Mouse (Mus musculus): ENCODE measurements around the gene Fbxo31. TPM values are rescaled to one million over a fixed set of nuclear protein-coding genes. Genes with fewer than 3 reads are reported as not detected.

Fbxo31 gene
- polyA plus RNA-seq, 1 experiment from 2014 or later = 39.6 TPM

DNA sequence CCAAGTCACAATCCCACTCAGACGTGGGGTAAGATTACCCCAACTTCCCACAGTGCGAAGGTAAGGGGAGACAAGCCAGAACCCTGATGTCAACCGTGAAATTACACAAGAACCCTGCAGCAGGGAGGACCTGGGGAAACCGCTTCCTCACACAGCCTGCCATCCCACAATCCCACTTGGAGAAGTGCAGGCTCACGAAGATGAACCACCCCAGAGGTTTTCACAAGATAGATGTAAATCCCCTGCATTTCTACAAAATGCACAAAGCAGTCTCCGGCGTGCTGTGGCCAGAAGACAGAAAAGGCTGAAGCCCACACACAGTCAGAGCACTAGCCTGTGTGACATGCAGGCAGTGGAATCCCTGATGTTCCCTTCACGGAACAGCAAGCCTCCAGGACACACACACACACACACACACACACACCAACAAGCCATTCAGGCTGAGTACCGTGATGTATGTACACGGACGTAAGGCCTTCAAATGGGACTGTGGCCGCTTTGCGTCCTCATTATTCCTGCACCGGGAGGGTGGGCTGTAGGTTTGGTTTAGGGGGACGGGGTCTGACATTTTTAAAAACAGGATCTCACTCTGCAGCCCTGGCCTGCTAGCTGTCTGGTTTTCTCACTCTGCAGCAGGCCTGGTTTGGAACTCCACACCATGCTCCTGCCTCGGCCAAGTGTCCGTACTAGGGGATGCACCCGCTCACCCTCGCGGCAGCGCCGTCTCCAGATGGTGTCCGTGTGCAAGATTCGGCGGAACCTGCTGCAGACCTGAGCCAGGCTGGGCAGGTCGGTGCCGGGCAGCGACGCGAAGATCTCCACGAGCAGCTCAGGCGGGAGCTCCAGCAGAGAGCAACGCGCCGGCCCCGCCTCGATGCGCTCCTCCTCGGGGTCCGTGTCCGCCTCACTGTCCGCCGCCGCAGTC, 593 bp downstream of the Fbxo31 start:
- H3K4me3 ChIP-seq (ENCODE audit: low read depth, low read length) = peak overlapping the region; percentile 88
- 2% methylated on average over 44 of the region's 44 CpGs for WGBS

GRCm38 (mm10) chr8:121575661-121576060, 2.9 kb downstream of the Fbxo31 start:
- no peaks in the 10 kb centered on the region for H3K9me3 ChIP-seq (ENCODE audit: control insufficient read depth, low read length)
- peaks cover 25% of the 10 kb centered on the region for H3K4me1 ChIP-seq (ENCODE audit: control insufficient read depth, insufficient read depth, low read length)
- WGBS = 75% methylated on average over 3 of the region's 3 CpGs
- H3K27me3 ChIP-seq (ENCODE audit: control insufficient read depth, insufficient read depth, low read length) = no peaks in the 10 kb centered on the region
- H3K4me2 ChIP-seq (ENCODE audit: low read depth, low read length) = no peak overlapping the region
- H3K4me3 ChIP-seq (ENCODE audit: low read depth, low read length) = no peak overlapping the region
- no peaks in the 10 kb centered on the region for H3K36me3 ChIP-seq (ENCODE audit: control insufficient read depth, insufficient read depth, low read length)
- no peak overlapping the region for H3K9ac ChIP-seq (replicated peaks; ENCODE audit: low read depth, low read length)
- H3K27ac ChIP-seq (ENCODE audit: low read depth, low read length) = no peak overlapping the region
- ATAC-seq (ENCODE audit: low read depth) = no peak

More for the DNA sequence above, 593 bp downstream of the Fbxo31 start:
- Histone ChIP-seq H3K4me1 (ENCODE audit: control insufficient read depth, insufficient read depth, low read length) (peaks cover 25% of the 10 kb centered on the region), H3K27ac (ENCODE audit: low read depth, low read length) (peak overlapping the region; percentile 72), H3K9ac (replicated peaks; ENCODE audit: low read depth, low read length) (peak overlapping the region; percentile 87), H3K27me3 (ENCODE audit: control insufficient read depth, insufficient read depth, low read length) (no peaks in the 10 kb centered on the region), H3K36me3 (ENCODE audit: control insufficient read depth, insufficient read depth, low read length) (no peaks in the 10 kb centered on the region), H3K4me2 (ENCODE audit: low read depth, low read length) (peak overlapping the region; percentile 91), H3K9me3 (ENCODE audit: control insufficient read depth, low read length) (no peaks in the 10 kb centered on the region)
- peak; percentile 50 for ATAC-seq (ENCODE audit: low read depth)

GRCm38 (mm10) chr8:121573275-121573674, 5.3 kb downstream of the Fbxo31 start:
- no peak overlapping the region for H3K4me3 ChIP-seq (ENCODE audit: low read depth, low read length)
- no peak overlapping the region for H3K27ac ChIP-seq (ENCODE audit: low read depth, low read length)
- no peaks in the 10 kb centered on the region for H3K27me3 ChIP-seq (ENCODE audit: control insufficient read depth, insufficient read depth, low read length)
- H3K36me3 ChIP-seq (ENCODE audit: control insufficient read depth, insufficient read depth, low read length) = no peaks in the 10 kb centered on the region
- H3K4me2 ChIP-seq (ENCODE audit: low read depth, low read length) = no peak overlapping the region
- ATAC-seq (ENCODE audit: low read depth) = peak; percentile 32; the same call in 1 of the 2 replicates
- 55% methylated on average over 3 of the region's 3 CpGs for WGBS
- no peaks in the 10 kb centered on the region for H3K9me3 ChIP-seq (ENCODE audit: control insufficient read depth, low read length)
- H3K9ac ChIP-seq (replicated peaks; ENCODE audit: low read depth, low read length) = no peak overlapping the region
- peaks cover 25% of the 10 kb centered on the region for H3K4me1 ChIP-seq (ENCODE audit: control insufficient read depth, insufficient read depth, low read length)

DNA sequence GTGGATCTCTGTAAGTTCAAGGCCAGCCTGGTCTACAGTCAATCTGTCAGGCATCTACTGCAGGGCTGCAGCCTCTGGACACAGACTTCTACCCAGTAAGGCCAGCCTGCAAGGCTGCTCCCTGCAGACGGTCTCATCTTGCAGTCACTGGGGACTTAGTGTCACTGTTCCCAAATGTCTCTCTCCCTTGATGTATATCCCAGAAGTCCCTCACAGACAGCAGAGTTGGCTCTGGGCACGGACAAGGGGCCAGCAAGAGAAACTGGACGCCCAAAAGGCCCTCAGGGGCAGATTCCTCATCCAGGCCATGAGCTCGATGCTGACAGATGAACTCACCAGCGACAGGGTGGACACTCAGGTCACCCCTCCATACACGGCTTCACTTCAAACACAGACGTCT, 6.5 kb downstream of the Fbxo31 start:
- H3K4me3 ChIP-seq (ENCODE audit: low read depth, low read length) = no peak overlapping the region
- H3K9ac ChIP-seq (replicated peaks; ENCODE audit: low read depth, low read length) = no peak overlapping the region
- no peak overlapping the region for H3K27ac ChIP-seq (ENCODE audit: low read depth, low read length)
- no peak for ATAC-seq (ENCODE audit: low read depth)
- H3K4me1 ChIP-seq (ENCODE audit: control insufficient read depth, insufficient read depth, low read length) = peaks cover 21% of the 10 kb centered on the region
- no peaks in the 10 kb centered on the region for H3K9me3 ChIP-seq (ENCODE audit: control insufficient read depth, low read length)
- WGBS = 80% methylated on average over 7 of the region's 7 CpGs
- no peaks in the 10 kb centered on the region for H3K27me3 ChIP-seq (ENCODE audit: control insufficient read depth, insufficient read depth, low read length)
- no peak overlapping the region for H3K4me2 ChIP-seq (ENCODE audit: low read depth, low read length)
- H3K36me3 ChIP-seq (ENCODE audit: control insufficient read depth, insufficient read depth, low read length) = no peaks in the 10 kb centered on the region

- no peaks in the 10 kb centered on the region for H3K27me3 ChIP-seq (ENCODE audit: control insufficient read depth, insufficient read depth, low read length)
- WGBS = 93% methylated on average over 17 of the region's 17 CpGs
- no peaks in the 10 kb centered on the region for H3K36me3 ChIP-seq (ENCODE audit: control insufficient read depth, insufficient read depth, low read length)
- no peaks in the 10 kb centered on the region for H3K9me3 ChIP-seq (ENCODE audit: control insufficient read depth, low read length)
- no peak overlapping the region for H3K27ac ChIP-seq (ENCODE audit: low read depth, low read length)
- ATAC-seq (ENCODE audit: low read depth) = no peak
- peaks cover 9% of the 10 kb centered on the region; the same call in 1 of the 2 replicates for H3K4me1 ChIP-seq (ENCODE audit: control insufficient read depth, insufficient read depth, low read length)
- H3K9ac ChIP-seq (replicated peaks; ENCODE audit: low read depth, low read length) = no peak overlapping the region
- no peak overlapping the region for H3K4me3 ChIP-seq (ENCODE audit: low read depth, low read length)
- H3K4me2 ChIP-seq (ENCODE audit: low read depth, low read length) = no peak overlapping the region
Measured at GRCm38 (mm10) chr8:121570801-121571200, 7.8 kb downstream of the Fbxo31 start.

GRCm38 (mm10) chr8:121570335-121570734, 8.3 kb downstream of the Fbxo31 start:
- 0 out of 2 replicates have a peak, but pooled peaks cover 7% of the 10 kb centered on the region for H3K4me1 ChIP-seq (ENCODE audit: control insufficient read depth, insufficient read depth, low read length)
- WGBS = 88% methylated on average over 21 of the region's 21 CpGs
- H3K4me3 ChIP-seq (ENCODE audit: low read depth, low read length) = no peak overlapping the region
- no peak overlapping the region for H3K4me2 ChIP-seq (ENCODE audit: low read depth, low read length)
- H3K27ac ChIP-seq (ENCODE audit: low read depth, low read length) = no peak overlapping the region
- no peak for ATAC-seq (ENCODE audit: low read depth)
- H3K9me3 ChIP-seq (ENCODE audit: control insufficient read depth, low read length) = no peaks in the 10 kb centered on the region
- H3K27me3 ChIP-seq (ENCODE audit: control insufficient read depth, insufficient read depth, low read length) = no peaks in the 10 kb centered on the region
- no peak overlapping the region for H3K9ac ChIP-seq (replicated peaks; ENCODE audit: low read depth, low read length)
- no peaks in the 10 kb centered on the region for H3K36me3 ChIP-seq (ENCODE audit: control insufficient read depth, insufficient read depth, low read length)

GRCm38 (mm10) chr8:121568321-121568720, 10.3 kb downstream of the Fbxo31 start:
- H3K27me3 ChIP-seq (ENCODE audit: control insufficient read depth, insufficient read depth, low read length) = no peaks in the 10 kb centered on the region
- no peak for ATAC-seq (ENCODE audit: low read depth)

GRCm38 (mm10) chr8:121563701-121564100, 14.9 kb downstream of the Fbxo31 start:
- H3K4me3 ChIP-seq (ENCODE audit: low read depth, low read length) = no peak overlapping the region
- peaks cover 8% of the 10 kb centered on the region; the same call in 1 of the 2 replicates for H3K36me3 ChIP-seq (ENCODE audit: control insufficient read depth, insufficient read depth, low read length)
- H3K27ac ChIP-seq (ENCODE audit: low read depth, low read length) = no peak overlapping the region
- H3K27me3 ChIP-seq (ENCODE audit: control insufficient read depth, insufficient read depth, low read length) = no peaks in the 10 kb centered on the region
- no peak for ATAC-seq (ENCODE audit: low read depth)
- no peak overlapping the region for H3K4me2 ChIP-seq (ENCODE audit: low read depth, low read length)
- H3K9ac ChIP-seq (replicated peaks; ENCODE audit: low read depth, low read length) = no peak overlapping the region
- 66% methylated on average over 6 of the region's 6 CpGs for WGBS
- H3K4me1 ChIP-seq (ENCODE audit: control insufficient read depth, insufficient read depth, low read length) = 0 out of 2 replicates have a peak, but pooled peaks cover 3% of the 10 kb centered on the region
- no peaks in the 10 kb centered on the region for H3K9me3 ChIP-seq (ENCODE audit: control insufficient read depth, low read length)

More at GRCm38 (mm10) chr8:121568321-121568720, 10.3 kb downstream of the Fbxo31 start:
- H3K36me3 ChIP-seq (ENCODE audit: control insufficient read depth, insufficient read depth, low read length) = peaks cover 3% of the 10 kb centered on the region; the same call in 1 of the 2 replicates
- H3K4me2 ChIP-seq (ENCODE audit: low read depth, low read length) = no peak overlapping the region
- no peak overlapping the region for H3K4me3 ChIP-seq (ENCODE audit: low read depth, low read length)
- no peak overlapping the region for H3K9ac ChIP-seq (replicated peaks; ENCODE audit: low read depth, low read length)
- H3K4me1 ChIP-seq (ENCODE audit: control insufficient read depth, insufficient read depth, low read length) = 0 out of 2 replicates have a peak, but pooled peaks cover 3% of the 10 kb centered on the region
- WGBS = 62% methylated on average over 6 of the region's 6 CpGs
- H3K9me3 ChIP-seq (ENCODE audit: control insufficient read depth, low read length) = no peaks in the 10 kb centered on the region
- no peak overlapping the region for H3K27ac ChIP-seq (ENCODE audit: low read depth, low read length)

DNA sequence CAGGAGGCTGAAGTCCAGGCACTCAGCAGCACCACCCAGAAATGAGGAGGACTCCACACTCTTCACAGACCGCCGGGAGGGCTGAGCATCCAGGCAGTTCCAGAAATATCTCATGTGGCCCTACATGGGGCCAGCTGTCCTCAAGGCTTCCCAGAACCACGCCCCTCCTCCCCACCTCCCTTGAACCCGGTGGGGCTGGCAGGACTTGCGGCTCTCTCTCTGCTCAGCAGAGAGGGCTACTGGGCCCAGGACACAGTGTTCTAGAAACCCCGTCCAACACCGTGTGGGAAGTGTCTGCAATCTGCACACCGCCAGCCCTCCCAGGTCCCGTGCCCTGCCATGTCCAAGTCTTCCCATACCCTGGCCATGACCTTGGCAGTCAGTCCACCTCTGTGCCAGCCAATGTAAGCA, 15.7 kb downstream of the Fbxo31 start:
- H3K9ac ChIP-seq (replicated peaks; ENCODE audit: low read depth, low read length) = no peak overlapping the region
- peaks cover 13% of the 10 kb centered on the region; the same call in 1 of the 2 replicates for H3K36me3 ChIP-seq (ENCODE audit: control insufficient read depth, insufficient read depth, low read length)
- no peak for ATAC-seq (ENCODE audit: low read depth)
- WGBS = 85% methylated on average over 9 of the region's 9 CpGs
- H3K4me1 ChIP-seq (ENCODE audit: control insufficient read depth, insufficient read depth, low read length) = 0 out of 2 replicates have a peak, but pooled peaks cover 3% of the 10 kb centered on the region
- no peak overlapping the region for H3K27ac ChIP-seq (ENCODE audit: low read depth, low read length)
- no peak overlapping the region for H3K4me2 ChIP-seq (ENCODE audit: low read depth, low read length)
- no peak overlapping the region for H3K4me3 ChIP-seq (ENCODE audit: low read depth, low read length)
- H3K27me3 ChIP-seq (ENCODE audit: control insufficient read depth, insufficient read depth, low read length) = no peaks in the 10 kb centered on the region
- no peaks in the 10 kb centered on the region for H3K9me3 ChIP-seq (ENCODE audit: control insufficient read depth, low read length)
